Mouse (Mus musculus): ENCODE data around the gene Srrt. TPM values are rescaled to one million over a fixed set of nuclear protein-coding genes. Genes with fewer than 3 reads are reported as not detected.

The Srrt gene
- polyA plus RNA-seq, 1 experiment from 2014 or later, result 88.1 TPM

- Histone ChIP-seq H3K36me3 (ENCODE audit: control insufficient read depth, insufficient read depth, low read length) (peaks cover 13% of the 10 kb centered on the region), H3K4me2 (ENCODE audit: low read length) (peak overlapping the region; percentile 81), H3K27ac (ENCODE audit: low read depth, low read length) (peak overlapping the region; percentile 93), H3K4me1 (ENCODE audit: control insufficient read depth, insufficient read depth, low read depth, low read length) (peaks cover 33% of the 10 kb centered on the region), H3K9me3 (ENCODE audit: control insufficient read depth, low read length) (no peaks in the 10 kb centered on the region), H3K9ac (ENCODE audit: low read depth, low read length) (peak overlapping the region; percentile 84), H3K27me3 (replicated peaks; ENCODE audit: control insufficient read depth, insufficient read depth, low read length) (no peaks in the 10 kb centered on the region), H3K4me3 (ENCODE audit: low read length) (peak overlapping the region; percentile 69)
- 14% methylated on average over 12 of the region's 12 CpGs for WGBS
- ATAC-seq, result no peak
These were observed 952 bp downstream of the Srrt start for GRCm38 (mm10) chr5:137306439-137307005.

- H3K4me1 ChIP-seq (ENCODE audit: control insufficient read depth, insufficient read depth, low read depth, low read length), result peaks cover 33% of the 10 kb centered on the region
- no peaks in the 10 kb centered on the region for H3K27me3 ChIP-seq (replicated peaks; ENCODE audit: control insufficient read depth, insufficient read depth, low read length)
- peak overlapping the region; percentile 69 for H3K4me3 ChIP-seq (ENCODE audit: low read length)
- peak overlapping the region; percentile 81 for H3K4me2 ChIP-seq (ENCODE audit: low read length)
- H3K27ac ChIP-seq (ENCODE audit: low read depth, low read length), result no peak overlapping the region
- whole genome bisulfite sequencing, result 56% methylated on average over 3 of the region's 3 CpGs
- no peak for ATAC-seq
- H3K9ac ChIP-seq (ENCODE audit: low read depth, low read length), result peak overlapping the region; percentile 19; the same call in 1 of the 2 replicates
- H3K9me3 ChIP-seq (ENCODE audit: control insufficient read depth, low read length), result no peaks in the 10 kb centered on the region
- peaks cover 18% of the 10 kb centered on the region for H3K36me3 ChIP-seq (ENCODE audit: control insufficient read depth, insufficient read depth, low read length)
These were observed 1.7 kb downstream of the Srrt start for GRCm38 (mm10) chr5:137305822-137306221.

GRCm38 (mm10) chr5:137304816-137305215 lies 2.7 kb downstream of the Srrt start:
- no peak overlapping the region for H3K27ac ChIP-seq (ENCODE audit: low read depth, low read length)
- H3K4me3 ChIP-seq (ENCODE audit: low read length), result peak overlapping the region; percentile 10; the same call in 1 of the 2 replicates
- no peak for ATAC-seq
- H3K27me3 ChIP-seq (replicated peaks; ENCODE audit: control insufficient read depth, insufficient read depth, low read length), result no peaks in the 10 kb centered on the region
- H3K9me3 ChIP-seq (ENCODE audit: control insufficient read depth, low read length), result no peaks in the 10 kb centered on the region
- H3K36me3 ChIP-seq (ENCODE audit: control insufficient read depth, insufficient read depth, low read length), result peaks cover 28% of the 10 kb centered on the region
- 41% methylated on average over 4 of the region's 4 CpGs for WGBS
- H3K4me1 ChIP-seq (ENCODE audit: control insufficient read depth, insufficient read depth, low read depth, low read length), result peaks cover 33% of the 10 kb centered on the region
- H3K4me2 ChIP-seq (ENCODE audit: low read length), result peak overlapping the region; percentile 81
- peak overlapping the region; percentile 18; the same call in 1 of the 2 replicates for H3K9ac ChIP-seq (ENCODE audit: low read depth, low read length)

- ATAC-seq, result no peak
- Histone ChIP-seq H3K27ac (ENCODE audit: low read depth, low read length) (no peak overlapping the region), H3K4me3 (ENCODE audit: low read length) (no peak overlapping the region), H3K4me2 (ENCODE audit: low read length) (no peak overlapping the region), H3K4me1 (ENCODE audit: control insufficient read depth, insufficient read depth, low read depth, low read length) (peaks cover 33% of the 10 kb centered on the region), H3K36me3 (ENCODE audit: control insufficient read depth, insufficient read depth, low read length) (peaks cover 34% of the 10 kb centered on the region), H3K9me3 (ENCODE audit: control insufficient read depth, low read length) (no peaks in the 10 kb centered on the region), H3K9ac (ENCODE audit: low read depth, low read length) (no peak overlapping the region), H3K27me3 (replicated peaks; ENCODE audit: control insufficient read depth, insufficient read depth, low read length) (no peaks in the 10 kb centered on the region)
- 93% methylated on average over 3 of the region's 3 CpGs for WGBS
These were observed 3.3 kb downstream of the Srrt start for GRCm38 (mm10) chr5:137304165-137304564.

GRCm38 (mm10) chr5:137303609-137304008 lies 3.9 kb downstream of the Srrt start:
- Histone ChIP-seq H3K27ac (ENCODE audit: low read depth, low read length) (no peak overlapping the region), H3K4me3 (ENCODE audit: low read length) (no peak overlapping the region), H3K9ac (ENCODE audit: low read depth, low read length) (no peak overlapping the region), H3K36me3 (ENCODE audit: control insufficient read depth, insufficient read depth, low read length) (peaks cover 37% of the 10 kb centered on the region), H3K9me3 (ENCODE audit: control insufficient read depth, low read length) (no peaks in the 10 kb centered on the region), H3K4me1 (ENCODE audit: control insufficient read depth, insufficient read depth, low read depth, low read length) (peaks cover 33% of the 10 kb centered on the region), H3K4me2 (ENCODE audit: low read length) (no peak overlapping the region), H3K27me3 (replicated peaks; ENCODE audit: control insufficient read depth, insufficient read depth, low read length) (no peaks in the 10 kb centered on the region)
- 87% methylated on average over 4 of the region's 4 CpGs for WGBS
- no peak for ATAC-seq

GRCm38 (mm10) chr5:137301253-137301652 lies 6.2 kb downstream of the Srrt start:
- no peak overlapping the region for H3K4me2 ChIP-seq (ENCODE audit: low read length)
- no peak overlapping the region for H3K9ac ChIP-seq (ENCODE audit: low read depth, low read length)
- H3K36me3 ChIP-seq (ENCODE audit: control insufficient read depth, insufficient read depth, low read length), result peaks cover 61% of the 10 kb centered on the region
- H3K9me3 ChIP-seq (ENCODE audit: control insufficient read depth, low read length), result no peaks in the 10 kb centered on the region
- H3K27me3 ChIP-seq (replicated peaks; ENCODE audit: control insufficient read depth, insufficient read depth, low read length), result no peaks in the 10 kb centered on the region
- 0 out of 2 replicates have a peak, but pooled peaks have one; percentile 57 for ATAC-seq
- H3K4me3 ChIP-seq (ENCODE audit: low read length), result no peak overlapping the region
- no peak overlapping the region for H3K27ac ChIP-seq (ENCODE audit: low read depth, low read length)
- WGBS, result 62% methylated on average over 16 of the region's 21 CpGs
- peaks cover 25% of the 10 kb centered on the region for H3K4me1 ChIP-seq (ENCODE audit: control insufficient read depth, insufficient read depth, low read depth, low read length)

GRCm38 (mm10) chr5:137299240-137299639 lies 8.2 kb downstream of the Srrt start:
- peaks cover 74% of the 10 kb centered on the region for H3K36me3 ChIP-seq (ENCODE audit: control insufficient read depth, insufficient read depth, low read length)
- H3K9ac ChIP-seq (ENCODE audit: low read depth, low read length), result no peak overlapping the region
- no peak overlapping the region for H3K4me3 ChIP-seq (ENCODE audit: low read length)
- no peaks in the 10 kb centered on the region for H3K27me3 ChIP-seq (replicated peaks; ENCODE audit: control insufficient read depth, insufficient read depth, low read length)
- no peaks in the 10 kb centered on the region for H3K9me3 ChIP-seq (ENCODE audit: control insufficient read depth, low read length)
- peaks cover 12% of the 10 kb centered on the region for H3K4me1 ChIP-seq (ENCODE audit: control insufficient read depth, insufficient read depth, low read depth, low read length)
- 96% methylated on average over 7 of the region's 7 CpGs for WGBS
- no peak overlapping the region for H3K4me2 ChIP-seq (ENCODE audit: low read length)
- no peak for ATAC-seq
- no peak overlapping the region for H3K27ac ChIP-seq (ENCODE audit: low read depth, low read length)

GRCm38 (mm10) chr5:137297126-137297525 lies 10.3 kb downstream of the Srrt start:
- Histone ChIP-seq H3K36me3 (ENCODE audit: control insufficient read depth, insufficient read depth, low read length) (peaks cover 66% of the 10 kb centered on the region), H3K4me3 (ENCODE audit: low read length) (no peak overlapping the region), H3K27me3 (replicated peaks; ENCODE audit: control insufficient read depth, insufficient read depth, low read length) (no peaks in the 10 kb centered on the region), H3K4me1 (ENCODE audit: control insufficient read depth, insufficient read depth, low read depth, low read length) (peaks cover 20% of the 10 kb centered on the region), H3K9ac (ENCODE audit: low read depth, low read length) (no peak overlapping the region), H3K9me3 (ENCODE audit: control insufficient read depth, low read length) (no peaks in the 10 kb centered on the region), H3K4me2 (ENCODE audit: low read length) (no peak overlapping the region), H3K27ac (ENCODE audit: low read depth, low read length) (no peak overlapping the region)
- WGBS, result 92% methylated on average over 14 of the region's 14 CpGs
- ATAC-seq, result no peak

- peaks cover 55% of the 10 kb centered on the region for H3K36me3 ChIP-seq (ENCODE audit: control insufficient read depth, insufficient read depth, low read length)
- H3K9ac ChIP-seq (ENCODE audit: low read depth, low read length), result no peak overlapping the region
- no peaks in the 10 kb centered on the region for H3K9me3 ChIP-seq (ENCODE audit: control insufficient read depth, low read length)
- H3K4me3 ChIP-seq (ENCODE audit: low read length), result no peak overlapping the region
- 0 out of 2 replicates have a peak, but pooled peaks cover 5% of the 10 kb centered on the region for H3K27me3 ChIP-seq (replicated peaks; ENCODE audit: control insufficient read depth, insufficient read depth, low read length)
- WGBS, result 91% methylated on average over 15 of the region's 15 CpGs
- H3K27ac ChIP-seq (ENCODE audit: low read depth, low read length), result no peak overlapping the region
- ATAC-seq, result no peak
- no peak overlapping the region for H3K4me2 ChIP-seq (ENCODE audit: low read length)
- H3K4me1 ChIP-seq (ENCODE audit: control insufficient read depth, insufficient read depth, low read depth, low read length), result peaks cover 21% of the 10 kb centered on the region
These were observed 11.8 kb downstream of the Srrt start for GRCm38 (mm10) chr5:137295712-137296111.
